Mouse (Mus musculus): ENCODE data around the gene Trrap. TPM values are rescaled to one million over a fixed set of nuclear protein-coding genes. Genes with fewer than 3 reads are reported as not detected.

The Trrap gene
- polyA plus RNA-seq, 1 experiment, result 204 TPM

DNA sequence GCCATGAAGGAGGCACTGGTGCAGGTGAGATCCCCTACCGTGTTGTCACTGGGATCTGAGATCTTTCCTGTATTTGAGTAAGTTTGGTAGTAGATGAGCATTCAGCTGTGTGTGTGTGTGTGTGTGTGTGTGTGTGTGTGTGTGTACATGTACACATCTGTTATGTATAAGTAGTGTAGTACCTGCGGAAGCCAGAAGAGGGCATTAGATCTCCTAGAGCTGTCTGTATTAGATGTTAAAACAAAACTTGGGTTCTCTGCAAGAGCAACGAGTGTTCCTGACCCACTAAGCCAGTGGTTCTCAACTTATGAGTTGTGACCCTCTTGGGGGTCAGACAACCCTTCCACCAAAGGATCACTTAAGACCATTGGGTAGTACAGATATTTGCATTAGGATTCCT, 68.6 kb downstream of the Trrap start:
- Histone ChIP-seq H3K27ac (ENCODE audit: control insufficient read depth, insufficient read depth, low read length) (no peak overlapping the region), H3K27me3 (ENCODE audit: control insufficient read depth, insufficient read depth, low read length) (no peaks in the 10 kb centered on the region), H3K4me1 (replicated peaks; ENCODE audit: control insufficient read depth, insufficient read depth, low read length) (no peaks in the 10 kb centered on the region), H3K36me3 (ENCODE audit: control insufficient read depth, insufficient read depth, low read length) (peaks cover 54% of the 10 kb centered on the region), H3K4me3 (ENCODE audit: control insufficient read depth, insufficient read depth, low read length) (no peak overlapping the region)
- TF ChIP-seq CTCF (IDR thresholded peaks at IDR 0.05; ENCODE audit: borderline replicate concordance, control insufficient read depth, extremely low read depth, insufficient read depth, low read length, poor library complexity), result no peak
- no peak for TF ChIP-seq POLR2A (IDR thresholded peaks at IDR 0.05; ENCODE audit: control insufficient read depth, extremely low read depth, insufficient read depth, low read length, poor library complexity)
- DNase-seq, result peak; percentile 12
- WGBS, result 96% methylated on average over 3 of the region's 3 CpGs

DNA sequence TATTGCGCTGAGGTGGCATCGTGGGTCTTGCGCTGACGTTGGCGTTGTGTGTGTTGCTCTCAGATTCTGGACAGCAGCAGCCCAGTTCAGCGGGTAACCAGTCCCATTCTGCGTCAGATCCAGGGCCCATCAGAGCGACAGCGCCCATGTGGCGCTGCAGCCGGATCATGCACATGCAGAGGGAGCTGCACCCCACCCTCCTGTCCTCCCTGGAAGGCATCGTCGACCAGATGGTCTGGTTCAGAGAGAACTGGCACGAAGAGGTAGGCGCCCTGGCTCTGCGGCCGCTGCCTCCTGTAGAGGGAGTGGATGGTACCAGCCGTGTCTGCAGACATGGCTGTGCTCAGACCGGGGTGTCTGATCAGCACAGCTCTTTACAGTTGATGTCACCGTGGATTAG, 77.8 kb downstream of the Trrap start:
- Histone ChIP-seq H3K36me3 (ENCODE audit: control insufficient read depth, insufficient read depth, low read length) (peaks cover 84% of the 10 kb centered on the region), H3K27me3 (ENCODE audit: control insufficient read depth, insufficient read depth, low read length) (no peaks in the 10 kb centered on the region), H3K4me3 (ENCODE audit: control insufficient read depth, insufficient read depth, low read length) (no peak overlapping the region), H3K4me1 (replicated peaks; ENCODE audit: control insufficient read depth, insufficient read depth, low read length) (no peaks in the 10 kb centered on the region), H3K27ac (ENCODE audit: control insufficient read depth, insufficient read depth, low read length) (no peak overlapping the region)
- TF ChIP-seq CTCF (IDR thresholded peaks at IDR 0.05; ENCODE audit: borderline replicate concordance, control insufficient read depth, extremely low read depth, insufficient read depth, low read length, poor library complexity) (no peak), POLR2A (IDR thresholded peaks at IDR 0.05; ENCODE audit: control insufficient read depth, extremely low read depth, insufficient read depth, low read length, poor library complexity) (no peak)
- DNase-seq, result no peak
- 98% methylated on average over 20 of the region's 20 CpGs for WGBS

DNA sequence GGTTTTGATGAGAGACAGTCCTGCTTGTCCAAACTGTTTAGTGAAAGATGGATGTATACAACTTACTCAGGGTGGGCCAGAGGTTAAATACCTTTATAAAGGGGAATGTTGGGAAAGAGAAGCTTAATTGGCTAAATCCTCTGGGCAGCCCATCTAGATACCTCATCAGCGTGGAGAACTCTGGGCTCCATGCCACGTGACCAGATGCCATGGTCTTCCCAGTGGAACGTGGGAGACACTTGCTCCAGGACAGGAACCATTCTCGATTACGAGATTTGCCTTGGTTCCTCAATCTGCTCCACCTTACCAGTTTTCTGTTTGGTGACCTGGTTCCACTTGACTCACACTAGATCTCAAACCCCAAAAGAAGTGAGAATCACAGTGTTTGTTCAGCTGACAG, 81.2 kb downstream of the Trrap start:
- H3K4me3 ChIP-seq (ENCODE audit: control insufficient read depth, insufficient read depth, low read length), result no peak overlapping the region
- H3K27ac ChIP-seq (ENCODE audit: control insufficient read depth, insufficient read depth, low read length), result no peak overlapping the region
- no peaks in the 10 kb centered on the region for H3K4me1 ChIP-seq (replicated peaks; ENCODE audit: control insufficient read depth, insufficient read depth, low read length)
- no peak for TF ChIP-seq POLR2A (IDR thresholded peaks at IDR 0.05; ENCODE audit: control insufficient read depth, extremely low read depth, insufficient read depth, low read length, poor library complexity)
- TF ChIP-seq CTCF (IDR thresholded peaks at IDR 0.05; ENCODE audit: borderline replicate concordance, control insufficient read depth, extremely low read depth, insufficient read depth, low read length, poor library complexity), result no peak
- H3K27me3 ChIP-seq (ENCODE audit: control insufficient read depth, insufficient read depth, low read length), result no peaks in the 10 kb centered on the region
- no peak for DNase-seq
- 95% methylated on average over 5 of the region's 5 CpGs for WGBS
- peaks cover 91% of the 10 kb centered on the region for H3K36me3 ChIP-seq (ENCODE audit: control insufficient read depth, insufficient read depth, low read length)

DNA sequence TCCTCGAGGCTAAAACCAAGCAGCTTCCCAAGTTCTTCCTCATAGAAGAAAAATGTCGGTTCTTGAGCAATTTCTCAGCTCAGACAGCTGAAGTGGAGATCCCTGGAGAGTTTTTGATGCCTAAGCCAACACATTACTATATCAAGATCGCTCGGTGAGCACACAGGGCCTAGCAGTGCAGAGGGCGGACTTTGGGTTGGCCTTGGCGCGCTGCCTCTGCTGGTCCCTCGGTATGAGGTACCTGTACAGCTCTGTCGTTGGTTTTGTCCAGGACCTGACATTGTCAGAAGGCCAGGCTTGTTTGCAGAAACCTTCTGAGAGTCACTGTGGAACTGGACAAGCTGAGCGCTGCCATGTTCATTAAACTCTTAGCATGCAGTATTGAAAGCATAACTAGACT, 82.4 kb downstream of the Trrap start:
- 92% methylated on average over 10 of the region's 10 CpGs for WGBS
- TF ChIP-seq CTCF (IDR thresholded peaks at IDR 0.05; ENCODE audit: borderline replicate concordance, control insufficient read depth, extremely low read depth, insufficient read depth, low read length, poor library complexity), result no peak
- H3K36me3 ChIP-seq (ENCODE audit: control insufficient read depth, insufficient read depth, low read length), result peaks cover 85% of the 10 kb centered on the region
- no peaks in the 10 kb centered on the region for H3K27me3 ChIP-seq (ENCODE audit: control insufficient read depth, insufficient read depth, low read length)
- no peak for DNase-seq
- H3K4me1 ChIP-seq (replicated peaks; ENCODE audit: control insufficient read depth, insufficient read depth, low read length), result no peaks in the 10 kb centered on the region
- no peak overlapping the region for H3K4me3 ChIP-seq (ENCODE audit: control insufficient read depth, insufficient read depth, low read length)
- H3K27ac ChIP-seq (ENCODE audit: control insufficient read depth, insufficient read depth, low read length), result no peak overlapping the region

DNA sequence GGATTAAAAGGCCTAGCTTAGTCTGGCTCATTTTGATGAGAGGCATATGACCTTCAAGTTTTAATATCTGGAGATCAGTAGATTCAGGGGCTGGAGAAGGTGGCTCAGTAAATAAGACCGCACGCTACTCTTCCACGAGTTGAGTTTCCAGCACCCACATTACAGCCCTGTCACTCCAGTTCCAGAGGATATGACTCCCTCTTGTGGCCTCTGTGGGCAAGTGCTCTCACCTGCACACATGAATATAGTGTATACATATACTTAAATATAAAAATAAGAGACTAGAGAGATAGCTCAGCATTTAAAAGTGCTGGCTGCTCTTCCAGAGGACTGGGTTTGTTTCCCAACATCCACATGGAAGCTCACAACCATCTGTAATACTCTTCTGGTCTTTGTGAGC, 84.3 kb downstream of the Trrap start:
- H3K36me3 ChIP-seq (ENCODE audit: control insufficient read depth, insufficient read depth, low read length), result peaks cover 67% of the 10 kb centered on the region
- H3K27ac ChIP-seq (ENCODE audit: control insufficient read depth, insufficient read depth, low read length), result no peak overlapping the region
- 97% methylated on average over 3 of the region's 3 CpGs for whole genome bisulfite sequencing

DNA sequence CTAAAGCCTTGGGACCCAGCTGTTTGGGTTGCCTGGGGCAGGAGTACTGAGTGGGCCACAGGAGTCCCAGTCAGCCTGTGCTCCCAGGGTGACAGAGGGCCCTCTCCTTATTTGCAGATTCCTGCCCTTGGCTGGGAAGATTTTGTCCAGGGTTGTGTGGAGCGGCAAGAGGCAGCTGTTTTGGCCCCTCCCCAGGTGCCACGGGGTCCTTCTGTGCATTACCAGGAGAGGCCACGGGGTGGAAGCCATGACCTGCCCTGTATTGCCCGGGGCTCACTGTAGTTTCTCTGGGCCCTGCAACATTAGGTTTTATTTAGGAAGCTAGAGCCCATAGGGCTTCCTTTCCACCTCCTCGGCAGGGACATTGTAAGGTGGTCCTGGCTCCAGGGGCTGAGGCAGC, 86.4 kb downstream of the Trrap start:
- no peak for TF ChIP-seq CTCF (IDR thresholded peaks at IDR 0.05; ENCODE audit: borderline replicate concordance, control insufficient read depth, extremely low read depth, insufficient read depth, low read length, poor library complexity)
- TF ChIP-seq POLR2A (IDR thresholded peaks at IDR 0.05; ENCODE audit: control insufficient read depth, extremely low read depth, insufficient read depth, low read length, poor library complexity), result no peak
- 94% methylated on average over 5 of the region's 5 CpGs for WGBS
- H3K4me3 ChIP-seq (ENCODE audit: control insufficient read depth, insufficient read depth, low read length), result no peak overlapping the region
- no peak overlapping the region for H3K27ac ChIP-seq (ENCODE audit: control insufficient read depth, insufficient read depth, low read length)
- peaks cover 59% of the 10 kb centered on the region for H3K36me3 ChIP-seq (ENCODE audit: control insufficient read depth, insufficient read depth, low read length)
- no peaks in the 10 kb centered on the region for H3K4me1 ChIP-seq (replicated peaks; ENCODE audit: control insufficient read depth, insufficient read depth, low read length)
- no peaks in the 10 kb centered on the region for H3K27me3 ChIP-seq (ENCODE audit: control insufficient read depth, insufficient read depth, low read length)
- DNase-seq, result no peak

More for the DNA sequence above, 84.3 kb downstream of the Trrap start:
- Histone ChIP-seq H3K4me1 (replicated peaks; ENCODE audit: control insufficient read depth, insufficient read depth, low read length) (no peaks in the 10 kb centered on the region), H3K4me3 (ENCODE audit: control insufficient read depth, insufficient read depth, low read length) (no peak overlapping the region), H3K27me3 (ENCODE audit: control insufficient read depth, insufficient read depth, low read length) (no peaks in the 10 kb centered on the region)
- DNase-seq, result no peak
- TF ChIP-seq CTCF (IDR thresholded peaks at IDR 0.05; ENCODE audit: borderline replicate concordance, control insufficient read depth, extremely low read depth, insufficient read depth, low read length, poor library complexity) (no peak), POLR2A (IDR thresholded peaks at IDR 0.05; ENCODE audit: control insufficient read depth, extremely low read depth, insufficient read depth, low read length, poor library complexity) (no peak)

DNA sequence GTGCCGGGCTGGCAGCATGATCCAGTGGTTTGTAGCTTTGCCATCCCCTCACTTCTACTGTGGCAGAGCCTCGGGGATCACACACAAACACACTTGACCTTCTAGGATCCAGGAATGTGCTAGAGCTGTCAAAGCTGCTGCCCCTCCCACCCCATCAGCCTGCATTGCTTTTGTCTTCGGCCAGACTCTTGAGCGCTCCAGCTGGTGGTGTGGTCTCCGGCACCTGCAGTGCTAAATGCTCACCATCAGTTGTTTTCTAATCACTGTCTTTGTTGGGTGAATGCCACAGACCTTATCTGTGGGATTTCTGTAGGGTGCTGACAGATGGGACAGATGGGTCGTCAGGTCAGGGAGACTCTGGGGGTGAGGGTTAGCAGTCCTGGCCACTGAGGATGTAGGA, 88.4 kb downstream of the Trrap start:
- Histone ChIP-seq H3K4me1 (replicated peaks; ENCODE audit: control insufficient read depth, insufficient read depth, low read length) (no peaks in the 10 kb centered on the region), H3K4me3 (ENCODE audit: control insufficient read depth, insufficient read depth, low read length) (no peak overlapping the region), H3K27me3 (ENCODE audit: control insufficient read depth, insufficient read depth, low read length) (no peaks in the 10 kb centered on the region), H3K36me3 (ENCODE audit: control insufficient read depth, insufficient read depth, low read length) (peaks cover 45% of the 10 kb centered on the region), H3K27ac (ENCODE audit: control insufficient read depth, insufficient read depth, low read length) (no peak overlapping the region)
- no peak for DNase-seq
- TF ChIP-seq POLR2A (IDR thresholded peaks at IDR 0.05; ENCODE audit: control insufficient read depth, extremely low read depth, insufficient read depth, low read length, poor library complexity) (no peak), CTCF (IDR thresholded peaks at IDR 0.05; ENCODE audit: borderline replicate concordance, control insufficient read depth, extremely low read depth, insufficient read depth, low read length, poor library complexity) (no peak)
- 87% methylated on average over 6 of the region's 6 CpGs for WGBS

All from thymus, adult 2 months (tissue).